Mouse (Mus musculus): ENCODE measurements at regions not wholly inside any gene's neighbourhood (a gene's known extent, or its start where the extent isn't known, plus 50 kb on each side); places are given as distances from the start of the nearest gene placed in this dataset.

GRCm38 (mm10) chr2:128339643-128340487 lies 214.0 kb downstream of the Bcl2l11 start:
- TF ChIP-seq CTCF (IDR thresholded peaks at IDR 0.05; ENCODE audit: low read depth) = no peak
- no peak for TF ChIP-seq EP300 (IDR thresholded peaks at IDR 0.05; ENCODE audit: low read depth)

Measured in liver, embryonic 14.5 days (tissue).